Mouse (Mus musculus): ENCODE data around the gene Prss56. TPM values are rescaled to one million over a fixed set of nuclear protein-coding genes. Genes with fewer than 3 reads are reported as not detected.

Gene Prss56
- polyA plus RNA-seq, 1 experiment from 2014 or later: 1.9 TPM

DNA sequence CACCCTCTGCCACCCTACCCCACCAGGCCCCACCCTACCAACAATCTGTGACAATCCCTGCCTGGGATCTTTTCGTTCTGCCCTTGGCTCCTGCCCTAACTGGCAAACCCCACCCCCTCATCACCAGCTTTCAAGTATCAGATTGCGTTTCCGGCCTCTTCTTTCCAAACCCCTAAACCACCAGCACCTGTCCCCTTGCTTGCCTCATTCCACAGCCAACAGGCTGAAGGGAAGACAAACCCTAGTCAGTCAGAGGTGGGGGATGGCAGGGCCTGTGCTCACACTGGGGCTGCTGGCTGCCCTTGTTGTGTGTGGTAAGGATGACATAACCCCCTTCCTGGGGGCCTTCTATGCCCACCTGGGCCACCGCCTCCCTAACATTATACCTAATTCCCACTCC, 7.3 kb downstream of the Prss56 start, which contains the start of gene Chrnd:
Gene Chrnd, plus strand, starts transcription at position 179 of the 400 bp plus-strand sequence.
- no peaks in the 10 kb centered on the region for H3K4me1 ChIP-seq (replicated peaks; ENCODE audit: control insufficient read depth, insufficient read depth, low read length)
- H3K4me2 ChIP-seq (replicated peaks; ENCODE audit: low read depth, low read length): no peak within 1 kb of the TSS
- ATAC-seq (ENCODE audit: low FRiP score): no peak
- no peaks in the 10 kb centered on the region for H3K9me3 ChIP-seq (ENCODE audit: control insufficient read depth, low read length)
- no peaks in the 10 kb centered on the region for H3K36me3 ChIP-seq (ENCODE audit: control insufficient read depth, insufficient read depth, low read length)
- H3K4me3 ChIP-seq (ENCODE audit: low read depth, low read length): no peak within 1 kb of the TSS
- no peak within 1 kb of the TSS for H3K9ac ChIP-seq (ENCODE audit: low read depth, low read length)
- WGBS: 53% methylated on average over 4 of the region's 4 CpGs
- H3K27me3 ChIP-seq (ENCODE audit: control insufficient read depth, insufficient read depth, low read length): peaks cover 17% of the 10 kb centered on the region
- H3K27ac ChIP-seq (ENCODE audit: low read depth, low read length): no peak within 1 kb of the TSS
- DNase-seq (ENCODE audit: low spot score): no peak

- Histone ChIP-seq H3K36me3 (ENCODE audit: control insufficient read depth, insufficient read depth, low read length) (no peaks in the 10 kb centered on the region), H3K4me2 (replicated peaks; ENCODE audit: low read depth, low read length) (no peak overlapping the region), H3K4me3 (ENCODE audit: low read depth, low read length) (no peak overlapping the region), H3K27me3 (ENCODE audit: control insufficient read depth, insufficient read depth, low read length) (no peaks in the 10 kb centered on the region), H3K4me1 (replicated peaks; ENCODE audit: control insufficient read depth, insufficient read depth, low read length) (no peaks in the 10 kb centered on the region), H3K9ac (ENCODE audit: low read depth, low read length) (no peak overlapping the region), H3K27ac (ENCODE audit: low read depth, low read length) (no peak overlapping the region), H3K9me3 (ENCODE audit: control insufficient read depth, low read length) (no peaks in the 10 kb centered on the region)
- ATAC-seq (ENCODE audit: low FRiP score): no peak
- no peak for DNase-seq (ENCODE audit: low spot score)
- WGBS: 85% methylated on average over 9 of the region's 9 CpGs
Observed at GRCm38 (mm10) chr1:87197296-87197695, 14.2 kb downstream of the Prss56 start.

GRCm38 (mm10) chr1:87198119-87199065, 15.3 kb downstream of the Prss56 start:
- H3K9me3 ChIP-seq (ENCODE audit: control insufficient read depth, low read length): no peaks in the 10 kb centered on the region
- ATAC-seq (ENCODE audit: low FRiP score) (no peak), DNase-seq (ENCODE audit: low spot score) (no peak)
- H3K27me3 ChIP-seq (ENCODE audit: control insufficient read depth, insufficient read depth, low read length): no peaks in the 10 kb centered on the region
- no peak overlapping the region for H3K4me3 ChIP-seq (ENCODE audit: low read depth, low read length)
- no peak overlapping the region for H3K4me2 ChIP-seq (replicated peaks; ENCODE audit: low read depth, low read length)
- H3K9ac ChIP-seq (ENCODE audit: low read depth, low read length): no peak overlapping the region
- no peak overlapping the region for H3K27ac ChIP-seq (ENCODE audit: low read depth, low read length)
- no peaks in the 10 kb centered on the region for H3K36me3 ChIP-seq (ENCODE audit: control insufficient read depth, insufficient read depth, low read length)
- H3K4me1 ChIP-seq (replicated peaks; ENCODE audit: control insufficient read depth, insufficient read depth, low read length): no peaks in the 10 kb centered on the region
- 81% methylated on average over 12 of the region's 12 CpGs for WGBS

DNA sequence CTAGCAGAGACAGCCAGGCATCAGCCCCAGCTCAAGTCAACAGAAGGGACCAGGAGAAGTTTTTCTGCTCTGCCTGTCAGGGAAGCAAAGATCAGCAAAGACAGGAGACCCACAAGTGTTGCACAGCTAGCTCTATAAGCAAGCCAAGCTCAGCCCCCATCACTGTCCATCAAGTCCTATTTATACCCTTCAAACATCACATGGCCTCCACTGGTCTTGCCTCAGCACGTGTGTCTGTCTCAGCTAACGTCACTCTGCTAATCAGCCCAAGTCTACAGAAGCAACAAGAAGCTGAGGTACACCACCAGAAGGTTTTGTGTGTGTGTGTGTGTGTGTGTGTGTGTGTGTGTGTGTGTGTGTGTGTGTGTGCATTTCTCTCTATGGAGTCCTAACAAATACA, 17.7 kb downstream of the Prss56 start:
- H3K4me1 ChIP-seq (replicated peaks; ENCODE audit: control insufficient read depth, insufficient read depth, low read length): no peaks in the 10 kb centered on the region
- no peaks in the 10 kb centered on the region for H3K36me3 ChIP-seq (ENCODE audit: control insufficient read depth, insufficient read depth, low read length)
- WGBS: 63% methylated on average over 2 of the region's 2 CpGs
- no peak overlapping the region for H3K27ac ChIP-seq (ENCODE audit: low read depth, low read length)
- H3K4me2 ChIP-seq (replicated peaks; ENCODE audit: low read depth, low read length): no peak overlapping the region
- no peak for DNase-seq (ENCODE audit: low spot score)
- H3K27me3 ChIP-seq (ENCODE audit: control insufficient read depth, insufficient read depth, low read length): no peaks in the 10 kb centered on the region
- no peak overlapping the region for H3K4me3 ChIP-seq (ENCODE audit: low read depth, low read length)
- H3K9me3 ChIP-seq (ENCODE audit: control insufficient read depth, low read length): no peaks in the 10 kb centered on the region
- ATAC-seq (ENCODE audit: low FRiP score): no peak
- H3K9ac ChIP-seq (ENCODE audit: low read depth, low read length): no peak overlapping the region

DNA sequence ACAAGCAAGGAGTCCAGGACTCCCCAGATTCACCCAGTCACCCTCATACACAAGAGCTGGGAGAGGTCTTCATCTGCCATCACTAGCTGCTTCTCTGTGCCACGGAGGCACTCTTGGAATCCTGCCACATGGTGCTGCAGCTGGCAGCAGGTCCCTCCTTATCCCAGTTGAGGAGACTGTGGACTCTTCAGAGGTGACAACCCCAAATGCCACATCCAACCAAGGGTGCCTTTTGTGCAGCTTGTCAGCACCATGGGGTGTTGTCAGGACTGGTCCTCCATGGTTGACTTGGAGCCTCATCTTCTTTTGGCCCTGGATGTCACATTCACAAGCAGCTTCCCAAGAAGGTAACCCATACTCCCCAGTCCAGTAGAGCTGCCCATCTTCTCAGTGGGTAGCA, 18.7 kb downstream of the Prss56 start:
- Histone ChIP-seq H3K9ac (ENCODE audit: low read depth, low read length) (no peak overlapping the region), H3K27me3 (ENCODE audit: control insufficient read depth, insufficient read depth, low read length) (peaks cover 2% of the 10 kb centered on the region; the same call in 1 of the 2 replicates), H3K9me3 (ENCODE audit: control insufficient read depth, low read length) (no peaks in the 10 kb centered on the region), H3K4me3 (ENCODE audit: low read depth, low read length) (no peak overlapping the region), H3K4me2 (replicated peaks; ENCODE audit: low read depth, low read length) (no peak overlapping the region), H3K36me3 (ENCODE audit: control insufficient read depth, insufficient read depth, low read length) (no peaks in the 10 kb centered on the region), H3K27ac (ENCODE audit: low read depth, low read length) (no peak overlapping the region), H3K4me1 (replicated peaks; ENCODE audit: control insufficient read depth, insufficient read depth, low read length) (no peaks in the 10 kb centered on the region)
- 71% methylated on average over 1 of the region's 1 CpGs for WGBS
- ATAC-seq (ENCODE audit: low FRiP score) (no peak), DNase-seq (ENCODE audit: low spot score) (no peak)

- H3K27me3 ChIP-seq (ENCODE audit: control insufficient read depth, insufficient read depth, low read length): peaks cover 2% of the 10 kb centered on the region; the same call in 1 of the 2 replicates
- 77% methylated on average over 5 of the region's 5 CpGs for WGBS
Observed at GRCm38 (mm10) chr1:87203779-87204178, 20.7 kb downstream of the Prss56 start.

DNA sequence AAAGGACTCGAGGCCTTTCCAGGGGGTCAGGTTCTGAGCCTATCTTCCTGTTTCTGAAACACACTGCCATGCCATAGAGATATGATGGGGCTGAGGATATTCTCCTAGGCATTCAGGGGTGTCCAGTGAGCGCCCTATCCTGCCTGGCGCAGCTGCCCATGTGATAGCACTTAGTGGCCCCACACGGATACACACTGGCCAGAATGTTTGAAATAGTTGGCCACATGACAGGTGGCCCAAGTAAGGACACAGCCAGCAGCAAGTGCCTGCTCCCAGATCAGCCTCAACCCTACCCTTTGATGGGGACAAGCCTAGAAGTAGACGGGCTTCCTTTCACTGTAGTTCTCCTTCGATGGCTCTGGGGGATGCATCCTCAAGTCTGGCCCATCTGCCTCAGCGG, 21.4 kb downstream of the Prss56 start, which contains the start of gene Chrng:
Gene Chrng, plus strand, starts transcription at position 193 of the 400 bp plus-strand sequence.
- no peaks in the 10 kb centered on the region for H3K4me1 ChIP-seq (replicated peaks; ENCODE audit: control insufficient read depth, insufficient read depth, low read length)
- H3K27ac ChIP-seq (ENCODE audit: low read depth, low read length): no peak within 1 kb of the TSS
- peaks cover 2% of the 10 kb centered on the region; the same call in 1 of the 2 replicates for H3K27me3 ChIP-seq (ENCODE audit: control insufficient read depth, insufficient read depth, low read length)
- H3K4me3 ChIP-seq (ENCODE audit: low read depth, low read length): no peak within 1 kb of the TSS
- H3K4me2 ChIP-seq (replicated peaks; ENCODE audit: low read depth, low read length): no peak within 1 kb of the TSS
- H3K36me3 ChIP-seq (ENCODE audit: control insufficient read depth, insufficient read depth, low read length): no peaks in the 10 kb centered on the region
- no peak within 1 kb of the TSS for H3K9ac ChIP-seq (ENCODE audit: low read depth, low read length)
- H3K9me3 ChIP-seq (ENCODE audit: control insufficient read depth, low read length): no peaks in the 10 kb centered on the region
- 87% methylated on average over 7 of the region's 7 CpGs for WGBS
- ATAC-seq (ENCODE audit: low FRiP score): no peak
- DNase-seq (ENCODE audit: low spot score): no peak

More at GRCm38 (mm10) chr1:87203779-87204178, 20.7 kb downstream of the Prss56 start:
- Histone ChIP-seq H3K4me3 (ENCODE audit: low read depth, low read length) (no peak overlapping the region), H3K36me3 (ENCODE audit: control insufficient read depth, insufficient read depth, low read length) (no peaks in the 10 kb centered on the region), H3K4me2 (replicated peaks; ENCODE audit: low read depth, low read length) (no peak overlapping the region), H3K9me3 (ENCODE audit: control insufficient read depth, low read length) (no peaks in the 10 kb centered on the region), H3K27ac (ENCODE audit: low read depth, low read length) (no peak overlapping the region), H3K9ac (ENCODE audit: low read depth, low read length) (no peak overlapping the region), H3K4me1 (replicated peaks; ENCODE audit: control insufficient read depth, insufficient read depth, low read length) (no peaks in the 10 kb centered on the region)
- no peak for DNase-seq (ENCODE audit: low spot score)
- no peak for ATAC-seq (ENCODE audit: low FRiP score)

- no peaks in the 10 kb centered on the region for H3K4me1 ChIP-seq (replicated peaks; ENCODE audit: control insufficient read depth, insufficient read depth, low read length)
- H3K4me3 ChIP-seq (ENCODE audit: low read depth, low read length): no peak overlapping the region
- no peak overlapping the region for H3K4me2 ChIP-seq (replicated peaks; ENCODE audit: low read depth, low read length)
- H3K27me3 ChIP-seq (ENCODE audit: control insufficient read depth, insufficient read depth, low read length): peaks cover 2% of the 10 kb centered on the region; the same call in 1 of the 2 replicates
- no peak overlapping the region for H3K9ac ChIP-seq (ENCODE audit: low read depth, low read length)
- H3K9me3 ChIP-seq (ENCODE audit: control insufficient read depth, low read length): no peaks in the 10 kb centered on the region
- ATAC-seq (ENCODE audit: low FRiP score): no peak
- H3K27ac ChIP-seq (ENCODE audit: low read depth, low read length): no peak overlapping the region
- 62% methylated on average over 6 of the region's 6 CpGs for WGBS
- no peaks in the 10 kb centered on the region for H3K36me3 ChIP-seq (ENCODE audit: control insufficient read depth, insufficient read depth, low read length)
- no peak for DNase-seq (ENCODE audit: low spot score)
Observed at GRCm38 (mm10) chr1:87205038-87205437, 21.9 kb downstream of the Prss56 start.

DNA sequence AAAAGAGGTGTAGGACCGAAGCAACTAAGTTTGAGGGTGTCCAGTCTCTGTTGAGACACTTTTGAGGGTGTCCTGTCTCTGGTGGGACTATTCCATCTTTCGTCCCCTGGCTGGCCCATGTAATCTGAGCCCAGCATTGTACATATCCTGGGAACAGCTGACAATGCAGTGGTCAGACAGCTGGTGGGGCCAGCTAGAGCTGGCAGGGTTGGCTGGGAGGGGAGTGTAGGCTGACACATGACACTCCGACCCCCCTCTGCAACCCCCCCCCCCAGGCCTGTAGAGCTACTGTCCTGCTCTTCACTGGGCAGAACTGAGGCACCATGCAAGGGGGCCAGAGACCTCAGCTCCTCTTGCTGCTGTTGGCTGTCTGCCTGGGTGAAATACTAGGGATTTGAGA, 22.4 kb downstream of the Prss56 start:
- Histone ChIP-seq H3K9me3 (ENCODE audit: control insufficient read depth, low read length) (no peaks in the 10 kb centered on the region), H3K4me2 (replicated peaks; ENCODE audit: low read depth, low read length) (no peak overlapping the region), H3K36me3 (ENCODE audit: control insufficient read depth, insufficient read depth, low read length) (no peaks in the 10 kb centered on the region), H3K4me3 (ENCODE audit: low read depth, low read length) (no peak overlapping the region), H3K9ac (ENCODE audit: low read depth, low read length) (no peak overlapping the region), H3K4me1 (replicated peaks; ENCODE audit: control insufficient read depth, insufficient read depth, low read length) (no peaks in the 10 kb centered on the region), H3K27me3 (ENCODE audit: control insufficient read depth, insufficient read depth, low read length) (peaks cover 2% of the 10 kb centered on the region; the same call in 1 of the 2 replicates), H3K27ac (ENCODE audit: low read depth, low read length) (no peak overlapping the region)
- ATAC-seq (ENCODE audit: low FRiP score) (no peak), DNase-seq (ENCODE audit: low spot score) (no peak)
- 47% methylated on average over 3 of the region's 3 CpGs for WGBS
